Mouse (Mus musculus) testis, postnatal 10 days (tissue): ENCODE results near the gene Kdm6a.

Source experiments
- DNase-seq: peaks from one replicate; pipeline ENCODE4 v3.0.0; 2021; ENCODE audit warnings: low spot score

Kdm6a gene

DNA sequence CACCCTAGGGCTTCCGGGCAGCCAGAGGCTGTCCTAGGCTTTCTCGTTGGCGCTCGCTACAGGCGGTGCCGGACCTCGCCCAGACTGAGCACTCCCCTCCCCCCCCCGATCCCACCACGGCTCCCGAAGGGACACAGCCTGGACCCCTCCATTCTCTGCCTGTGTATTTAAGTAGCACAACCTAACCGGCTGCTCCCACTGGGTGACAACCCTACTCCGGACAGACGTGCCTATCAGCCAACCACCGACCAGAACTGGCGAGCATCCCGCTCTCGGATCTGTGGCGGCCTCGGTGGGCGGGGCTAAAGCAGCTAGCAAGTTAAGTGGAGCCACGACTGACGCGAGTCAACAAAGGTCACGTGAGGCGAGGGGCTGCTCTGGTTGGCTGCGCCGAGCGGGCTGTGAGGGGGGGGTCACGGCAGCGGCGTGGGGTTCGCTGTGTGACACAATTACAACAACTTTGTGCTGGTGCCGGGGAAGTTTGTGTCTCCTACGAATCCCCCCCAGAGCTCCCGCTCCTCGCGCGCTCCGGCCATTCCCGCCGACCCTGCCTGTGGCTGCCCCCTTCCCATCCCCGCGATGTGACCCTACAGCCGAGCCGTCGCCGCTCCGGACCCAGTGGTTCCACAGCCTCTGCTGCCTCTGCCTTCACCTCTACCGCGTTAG lies at the start of gene Kdm6a:
Gene Kdm6a, plus strand, starts transcription at position 384 of the 666 bp plus-strand sequence.
- DNase-seq: peak; percentile 98

DNA sequence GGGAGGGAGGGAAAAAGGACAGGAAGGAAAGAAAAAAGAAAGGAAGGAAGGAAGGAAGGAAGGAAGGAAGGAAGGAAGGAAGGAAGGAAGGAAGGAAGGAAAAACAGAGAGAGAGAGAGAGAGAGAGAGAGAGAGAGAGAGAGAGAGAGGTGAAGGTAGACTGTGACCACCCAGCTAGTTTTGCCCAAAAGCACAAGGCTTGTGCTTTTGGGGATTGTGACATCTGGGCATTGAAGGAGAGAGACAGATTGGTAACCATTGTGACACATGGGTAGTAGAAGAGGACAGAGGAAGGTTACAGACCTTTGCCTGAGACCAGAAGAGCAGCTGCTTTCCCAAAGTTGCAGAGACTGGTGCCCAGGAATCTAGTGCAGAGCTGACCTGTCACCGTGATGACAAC lies 16.8 kb upstream of the Kdm6a start, which contains the start of gene Dusp21:
Gene Dusp21, plus strand, starts transcription at position 301 of the 400 bp plus-strand sequence.
- no peak for DNase-seq

DNA sequence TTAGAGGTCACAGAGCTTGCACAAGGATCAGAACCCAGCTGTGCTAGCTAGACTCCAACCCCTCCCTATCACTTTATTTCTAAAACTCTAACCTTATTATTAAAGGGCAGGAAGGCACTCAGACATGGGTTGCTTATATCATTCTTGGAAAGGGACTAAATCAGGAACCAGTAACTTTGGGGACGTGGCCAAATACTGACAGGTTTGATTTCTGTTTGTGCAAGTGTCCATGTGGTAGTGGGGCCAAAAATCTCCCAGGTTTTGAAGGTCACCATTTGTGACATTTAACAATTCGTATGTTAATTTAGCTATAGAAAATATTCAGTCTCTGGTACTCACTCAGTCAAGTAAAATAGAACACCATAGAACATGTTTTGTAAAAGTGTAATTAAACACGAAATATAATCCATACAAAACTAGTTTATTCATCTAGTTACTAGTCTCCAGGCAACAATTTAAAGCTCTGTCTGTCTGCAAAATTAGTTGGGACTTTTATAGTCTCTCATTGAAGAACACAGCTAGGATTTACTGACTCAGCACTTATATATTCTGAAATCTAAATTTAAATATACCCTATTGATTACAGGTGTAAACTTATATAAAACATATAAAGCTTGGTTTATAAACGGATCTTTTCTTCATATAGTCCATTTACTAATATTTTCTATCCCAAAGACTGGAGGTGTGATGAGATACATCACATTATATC lies 1.5 kb upstream of the Kdm6a start:
- DNase-seq: no peak

DNA sequence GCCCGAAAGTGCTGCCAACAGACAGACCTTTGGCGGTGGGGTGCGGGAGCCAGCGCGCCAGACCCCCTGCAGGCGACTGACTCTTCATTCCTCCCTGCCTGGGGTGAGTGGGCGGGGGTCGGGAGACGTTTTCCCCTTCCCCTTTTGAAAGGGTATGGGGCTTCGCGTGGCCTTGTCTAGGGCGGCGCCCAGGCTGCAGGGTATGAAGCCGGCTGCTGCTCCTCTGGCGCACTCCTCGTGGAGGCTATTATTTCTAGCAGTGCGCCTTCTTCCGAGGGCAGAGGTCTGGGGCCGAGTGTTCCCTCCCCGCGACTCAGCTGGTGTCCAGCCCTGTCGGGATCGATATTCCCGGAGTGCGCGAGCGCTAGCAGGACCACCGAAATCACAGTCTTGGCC lies 581 bp upstream of the Kdm6a start:
- DNase-seq: no peak

- peak; percentile 65 for DNase-seq
Measured at GRCm38 (mm10) chrX:18162861-18163731, 721 bp downstream of the Kdm6a start.

- peak; percentile 36 for DNase-seq
Measured at GRCm38 (mm10) chrX:18163917-18164624, 1.7 kb downstream of the Kdm6a start.

- no peak for DNase-seq
Measured at GRCm38 (mm10) chrX:18165121-18165520, 2.7 kb downstream of the Kdm6a start.

DNA sequence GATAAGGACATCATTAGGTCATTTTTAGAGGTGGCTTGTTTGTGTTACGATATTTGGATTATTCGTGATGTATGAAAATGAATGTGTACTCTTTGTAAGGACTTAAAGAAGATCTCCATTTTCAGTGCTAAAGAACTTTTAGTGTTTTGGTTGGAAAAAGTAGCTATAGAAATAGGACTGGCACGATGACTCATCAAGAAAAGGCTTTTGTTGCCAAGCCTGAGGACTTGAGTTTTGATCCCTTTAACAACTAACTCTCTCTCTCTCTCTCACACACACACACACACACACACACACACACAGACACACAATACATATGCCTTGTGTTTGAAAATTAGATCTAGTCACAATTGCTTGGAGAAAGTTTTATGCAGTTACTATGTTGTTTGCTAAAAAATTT lies 4.6 kb downstream of the Kdm6a start:
- no peak for DNase-seq

- DNase-seq: no peak
Measured at GRCm38 (mm10) chrX:18168940-18169339, 6.6 kb downstream of the Kdm6a start.

DNA sequence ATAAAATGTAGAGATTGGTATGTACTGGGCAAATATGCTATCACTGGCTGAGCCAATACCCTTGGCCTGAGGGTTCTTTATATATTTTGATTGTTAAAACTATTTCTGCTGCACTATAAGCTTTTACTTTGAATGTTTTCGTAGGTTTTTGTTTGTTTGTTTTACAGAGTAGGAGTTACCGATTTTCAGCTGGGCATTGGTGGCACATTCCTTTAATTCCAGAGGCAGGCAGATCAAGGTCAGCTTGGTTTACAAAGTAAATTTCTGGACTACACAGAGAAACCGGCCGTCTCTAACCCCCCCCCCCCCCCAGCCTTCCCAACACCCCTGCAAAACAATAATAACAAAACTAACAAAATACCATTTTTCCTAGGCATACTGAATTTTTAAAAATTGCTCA lies 12.5 kb downstream of the Kdm6a start:
- DNase-seq: no peak

DNA sequence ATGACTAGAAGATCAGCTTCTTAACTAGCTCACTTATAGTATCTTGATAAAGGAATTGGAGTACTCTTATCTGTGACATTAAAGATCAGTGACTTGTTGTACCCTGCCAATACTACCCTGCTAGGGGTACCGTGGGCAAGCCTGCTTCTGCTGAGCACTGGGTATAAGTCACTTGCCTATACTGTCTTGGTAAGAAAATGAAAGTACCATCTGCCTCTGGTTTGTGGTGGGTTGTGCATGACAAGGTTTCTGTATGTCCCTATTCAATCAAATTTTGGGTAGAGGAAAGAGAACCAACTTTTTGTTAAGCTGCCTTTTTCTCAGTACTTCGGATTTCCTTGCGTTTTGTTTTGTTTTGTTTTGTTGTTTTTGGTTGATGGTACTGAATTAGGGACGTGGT lies 15.4 kb downstream of the Kdm6a start:
- no peak for DNase-seq

- DNase-seq: no peak
Measured at GRCm38 (mm10) chrX:18179492-18179891, 17.1 kb downstream of the Kdm6a start.

DNA sequence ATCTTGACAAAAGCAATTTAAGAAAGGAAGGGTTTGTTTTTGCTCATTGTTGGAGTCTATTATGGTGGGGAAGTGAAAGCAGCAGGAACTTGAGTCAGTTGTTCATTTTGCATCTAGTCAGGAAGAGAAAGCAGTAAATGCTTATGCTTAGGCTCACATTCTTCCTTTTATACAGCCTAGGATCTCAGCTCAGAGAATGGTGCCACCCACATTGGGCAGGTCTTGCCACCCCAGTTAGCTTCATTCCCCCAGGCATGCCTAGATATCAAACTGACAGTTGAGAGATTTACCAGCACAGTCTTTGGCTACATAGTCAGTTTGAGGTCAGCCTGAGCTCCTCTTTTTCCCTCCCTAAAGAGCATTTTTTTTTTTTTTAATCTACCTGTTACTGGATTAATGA lies 24.8 kb downstream of the Kdm6a start:
- DNase-seq: no peak

DNA sequence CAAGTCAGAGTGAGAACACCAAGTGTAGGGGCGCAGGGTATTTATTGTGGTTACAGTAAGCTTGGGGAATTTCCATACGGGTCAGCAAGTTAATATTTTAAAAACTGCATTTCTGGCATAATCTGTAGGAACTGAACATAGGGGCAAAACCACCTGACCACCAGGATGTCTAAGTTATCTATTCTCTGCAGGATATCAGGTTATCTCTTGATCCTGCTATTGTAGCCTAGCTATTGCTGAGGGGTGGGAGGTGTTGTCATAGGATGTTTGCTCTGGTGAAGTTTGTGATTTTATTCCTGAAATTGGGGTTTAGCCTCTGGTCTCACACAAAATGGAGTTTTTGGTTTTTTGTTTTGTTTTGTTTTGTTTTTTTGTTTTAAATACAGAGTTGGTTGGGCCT lies 25.9 kb downstream of the Kdm6a start:
- DNase-seq: no peak

GRCm38 (mm10) chrX:18239572-18239971 lies 77.2 kb downstream of the Kdm6a start:
- no peak for DNase-seq

GRCm38 (mm10) chrX:18250621-18251020 lies 88.2 kb downstream of the Kdm6a start:
- DNase-seq: no peak

DNA sequence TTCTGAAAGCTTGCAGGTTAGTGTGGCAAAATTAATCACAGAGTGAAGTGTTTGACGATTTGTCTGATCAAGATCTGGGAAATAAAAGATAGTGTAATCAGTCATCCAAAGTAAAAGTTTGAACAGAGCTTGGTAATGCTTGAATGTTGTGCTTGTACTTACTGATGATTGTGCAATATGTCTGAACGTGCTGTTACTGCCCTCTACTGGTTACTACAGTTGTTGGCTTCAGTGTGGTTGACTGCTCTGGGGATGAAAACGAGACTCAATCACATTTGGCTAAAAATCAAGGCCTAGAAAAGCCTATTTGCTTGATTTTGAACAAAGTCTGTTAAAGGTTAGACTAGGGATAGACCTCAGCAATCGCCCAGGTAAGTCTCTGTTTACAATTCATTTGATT lies 92.4 kb downstream of the Kdm6a start:
- no peak for DNase-seq

GRCm38 (mm10) chrX:18258238-18258809 lies 95.9 kb downstream of the Kdm6a start:
- DNase-seq: no peak

DNA sequence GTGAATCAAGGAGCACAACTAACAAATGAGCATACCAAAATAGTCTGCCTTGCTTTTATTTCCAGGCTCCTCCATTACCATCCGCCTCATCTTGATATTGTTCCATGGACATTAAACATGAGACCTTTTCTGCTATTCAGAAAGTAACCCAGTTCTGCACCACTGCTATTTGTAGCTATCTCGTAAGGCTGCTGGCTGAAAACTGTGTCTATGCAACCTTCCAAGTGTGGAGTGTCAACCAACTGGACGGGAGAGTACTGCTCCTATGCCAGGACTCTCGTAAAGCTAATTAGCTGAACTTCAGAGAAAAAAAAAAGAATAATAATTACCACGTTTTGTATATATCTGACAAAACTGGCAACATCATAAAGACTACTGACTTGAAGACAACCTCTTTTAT lies 116.2 kb downstream of the Kdm6a start:
- DNase-seq: no peak

DNA sequence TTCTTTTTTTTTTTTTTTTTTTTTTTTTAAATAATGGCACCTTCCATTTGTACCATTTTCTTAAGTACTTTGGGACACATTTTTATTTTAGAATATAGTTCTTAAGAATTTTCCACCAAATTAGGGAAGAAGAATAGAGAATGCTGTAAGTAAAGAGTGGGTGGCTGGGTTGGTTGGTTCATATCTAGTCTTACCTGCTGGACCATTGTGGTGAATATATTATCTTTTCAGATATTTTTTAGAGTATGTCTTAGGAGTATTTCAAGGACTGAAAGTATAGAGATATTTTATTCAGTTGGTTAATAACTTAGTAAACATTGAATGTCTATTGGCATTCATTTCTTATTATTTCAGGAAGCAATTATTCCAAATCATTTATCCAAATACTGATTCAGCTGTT lies 117.8 kb downstream of the Kdm6a start:
- no peak for DNase-seq
